Mouse (Mus musculus) MEL (cell line): ENCODE measurements around the gene Nqo2. TPM values are rescaled to one million over a fixed set of nuclear protein-coding genes. Genes with fewer than 3 reads are reported as not detected.
A peak's percentile ranks its signal among the peaks of the same experiment; 100 is the strongest.

Experiments
- DNase-seq: peaks from one replicate; pipeline ENCODE4 v3.0.0; 2011; ENCODE audit warnings: low read depth, low spot score
- H3K27ac ChIP-seq: 2 replicates; pipeline ENCODE4 v1.5.1; 2012; ENCODE audit warnings: low read depth, mild to moderate bottlenecking, control low read depth, low read length, moderate library complexity; ENCODE audit not compliant: control insufficient read depth
- H3K27me3 ChIP-seq, 2 experiments: fragments of 150-350 bp in 1 of 2; sonication (generic) in 1 of 2; 2 replicates each; pipeline ENCODE4 v1.6.1; 2012; ENCODE audit warnings: low read length in 2 of 2, mild to moderate bottlenecking in 2 of 2, improper control_type of control experiment in 1 of 2, moderate library complexity in 1 of 2; ENCODE audit not compliant: insufficient read depth in 2 of 2, control insufficient read depth in 1 of 2
- H3K36me3 ChIP-seq, 2 experiments: 2 replicates each; pipeline ENCODE4 v1.6.1; 2012 to 2014; ENCODE audit warnings: low read length in 2 of 2, improper control_type of control experiment in 1 of 2, inconsistent platforms in 1 of 2, mild to moderate bottlenecking in 1 of 2; ENCODE audit not compliant: insufficient read depth in 2 of 2, control insufficient read depth in 1 of 2
- H3K4me1 ChIP-seq, 2 experiments: fragments of 150-350 bp in 1 of 2; sonication (generic) in 1 of 2; 2 replicates each; pipeline ENCODE4 v1.6.1; 2012; ENCODE audit warnings: low read length in 2 of 2, improper control_type of control experiment in 1 of 2, mild to moderate bottlenecking in 1 of 2; ENCODE audit not compliant: insufficient read depth in 2 of 2, control insufficient read depth in 1 of 2
- H3K4me3 ChIP-seq, 2 experiments: fragments of 150-350 bp in 1 of 2; sonication (generic) in 1 of 2; 2 replicates each; pipeline ENCODE4 v1.5.1; 2012; ENCODE audit warnings: low read depth in 2 of 2, low read length in 2 of 2, mild to moderate bottlenecking in 2 of 2, moderate library complexity in 2 of 2, control low read depth in 1 of 2, improper control_type of control experiment in 1 of 2; ENCODE audit not compliant: control insufficient read depth in 1 of 2, insufficient read depth in 1 of 2
- H3K79me2 ChIP-seq: 2 replicates; pipeline ENCODE4 v1.6.1; 2012; ENCODE audit warnings: mild to moderate bottlenecking, low read length, moderate library complexity; ENCODE audit not compliant: control insufficient read depth, poor library complexity, insufficient read depth
- H3K9ac ChIP-seq: 2 replicates; pipeline ENCODE4 v1.6.1; 2012; ENCODE audit warnings: low read depth, mild to moderate bottlenecking, control low read depth, low read length, moderate library complexity; ENCODE audit not compliant: control insufficient read depth, poor library complexity, severe bottlenecking
- H3K9me3 ChIP-seq: fragments of 150-350 bp; sonication (generic); replicated peaks from 2 replicates; pipeline ENCODE4 v1.6.1; 2012; ENCODE audit warnings: mild to moderate bottlenecking, low read length, improper control_type of control experiment, moderate library complexity; ENCODE audit not compliant: insufficient read depth
- BHLHE40 ChIP-seq: IDR thresholded peaks from 2 replicates; pipeline ENCODE4 v1.6.1; 2012; ENCODE audit warnings: low read depth, mild to moderate bottlenecking, inconsistent platforms, low read length, improper control_type of control experiment, borderline replicate concordance
- CHD2 ChIP-seq: IDR thresholded peaks from 2 replicates; pipeline ENCODE4 v1.6.1; 2011; ENCODE audit warnings: low read length, improper control_type of control experiment
- CTCF ChIP-seq, 3 experiments: IDR thresholded peaks in 2 of 3; conservative IDR thresholded peaks in 1 of 3; 2 replicates each; pipeline ENCODE4 v1.5.1; 2011 to 2012; ENCODE audit warnings: low read length in 3 of 3, low read depth in 2 of 3, mild to moderate bottlenecking in 2 of 3, improper control_type of control experiment in 1 of 3, inconsistent platforms in 1 of 3, mixed read lengths in 1 of 3, moderate library complexity in 1 of 3; ENCODE audit not compliant: control insufficient read depth in 1 of 3, insufficient read depth in 1 of 3, poor library complexity in 1 of 3, severe bottlenecking in 1 of 3
- E2F4 ChIP-seq: IDR thresholded peaks from 2 replicates; pipeline ENCODE4 v1.6.1; 2011; ENCODE audit warnings: low read depth, low read length, improper control_type of control experiment, borderline replicate concordance
- ETS1 ChIP-seq: IDR thresholded peaks from 2 replicates; pipeline ENCODE4 v1.6.1; 2012; ENCODE audit warnings: low read depth, mild to moderate bottlenecking, inconsistent platforms, low read length, improper control_type of control experiment, moderate library complexity
- GABPA ChIP-seq: IDR thresholded peaks from 2 replicates; pipeline ENCODE4 v1.6.1; 2012; ENCODE audit warnings: low read depth, mild to moderate bottlenecking, inconsistent platforms, low read length, improper control_type of control experiment, moderate library complexity
- GATA1 ChIP-seq: IDR thresholded peaks from 2 replicates; pipeline ENCODE4 v1.6.1; 2011; ENCODE audit warnings: low read depth, low read length, improper control_type of control experiment
- HCFC1 ChIP-seq: IDR thresholded peaks from 2 replicates; pipeline ENCODE4 v1.6.1; 2012; ENCODE audit warnings: low read depth, mild to moderate bottlenecking, inconsistent platforms, low read length, improper control_type of control experiment, moderate library complexity
- JUND ChIP-seq: IDR thresholded peaks from 2 replicates; pipeline ENCODE4 v1.6.1; 2011; ENCODE audit warnings: low read depth, mild to moderate bottlenecking, improper control_type of control experiment, low read length
- KAT2A ChIP-seq: conservative IDR thresholded peaks from 2 replicates; pipeline ENCODE4 v1.6.1; 2012; ENCODE audit warnings: low read depth, low read length, improper control_type of control experiment, inconsistent platforms
- MAFK ChIP-seq: IDR thresholded peaks from 2 replicates; pipeline ENCODE4 v1.6.1; 2011; ENCODE audit warnings: low read depth, mild to moderate bottlenecking, low read length, improper control_type of control experiment, borderline replicate concordance
- MAX ChIP-seq: IDR thresholded peaks from 2 replicates; pipeline ENCODE4 v1.6.1; 2011; ENCODE audit warnings: low read length, improper control_type of control experiment
- MAZ ChIP-seq: IDR thresholded peaks from 2 replicates; pipeline ENCODE4 v1.6.1; 2012; ENCODE audit warnings: low read depth, mild to moderate bottlenecking, inconsistent platforms, low read length, improper control_type of control experiment
- MEF2A ChIP-seq: IDR thresholded peaks from 2 replicates; pipeline ENCODE4 v1.6.1; 2014; ENCODE audit warnings: low read depth, mild to moderate bottlenecking, inconsistent platforms, low read length, improper control_type of control experiment; ENCODE audit not compliant: poor library complexity, insufficient replicate concordance, severe bottlenecking; ENCODE audit errors: extremely low read depth
- MXI1 ChIP-seq: IDR thresholded peaks from 2 replicates; pipeline ENCODE4 v1.6.1; 2011; ENCODE audit warnings: mild to moderate bottlenecking, low read depth, low read length, improper control_type of control experiment
- MYB ChIP-seq: IDR thresholded peaks from 2 replicates; pipeline ENCODE4 v1.6.1; 2011; ENCODE audit warnings: mild to moderate bottlenecking, low read depth, low read length, improper control_type of control experiment
- MYC ChIP-seq: IDR thresholded peaks from 2 replicates; pipeline ENCODE4 v1.6.1; 2011; ENCODE audit warnings: low read depth, mild to moderate bottlenecking, low read length, improper control_type of control experiment, moderate library complexity
- NELFE ChIP-seq: IDR thresholded peaks from 2 replicates; pipeline ENCODE4 v1.6.1; 2011; ENCODE audit warnings: low read depth, low read length, improper control_type of control experiment
- NRF1 ChIP-seq: IDR thresholded peaks from 2 replicates; pipeline ENCODE4 v1.6.1; 2014; ENCODE audit warnings: low read depth, mild to moderate bottlenecking, inconsistent platforms, low read length, improper control_type of control experiment, moderate library complexity; ENCODE audit not compliant: poor library complexity, insufficient read depth, severe bottlenecking
- POLR2A ChIP-seq, 2 experiments: IDR thresholded peaks; 2 replicates each; pipeline ENCODE4 v1.6.1; 2011 to 2012; ENCODE audit warnings: low read length in 2 of 2, mild to moderate bottlenecking in 2 of 2, control low read depth in 1 of 2, improper control_type of control experiment in 1 of 2, low read depth in 1 of 2, moderate library complexity in 1 of 2; ENCODE audit not compliant: control insufficient read depth in 1 of 2, insufficient read depth in 1 of 2, poor library complexity in 1 of 2
- POLR2AphosphoS2 ChIP-seq: IDR thresholded peaks from 2 replicates; pipeline ENCODE4 v1.6.1; 2011; ENCODE audit warnings: low read length, improper control_type of control experiment
- POLR2AphosphoS5 ChIP-seq: IDR thresholded peaks from 2 replicates; pipeline ENCODE4 v1.6.1; 2012; ENCODE audit warnings: low read depth, borderline replicate concordance, mild to moderate bottlenecking, inconsistent platforms, low read length, moderate library complexity, mixed read lengths
- RAD21 ChIP-seq: IDR thresholded peaks from 2 replicates; pipeline ENCODE4 v1.6.1; 2011; ENCODE audit warnings: mild to moderate bottlenecking, low read depth, low read length, improper control_type of control experiment
- RCOR1 ChIP-seq: IDR thresholded peaks from 2 replicates; pipeline ENCODE4 v1.6.1; 2012; ENCODE audit warnings: low read depth, mild to moderate bottlenecking, inconsistent platforms, low read length, improper control_type of control experiment
- SIN3A ChIP-seq: IDR thresholded peaks from 2 replicates; pipeline ENCODE4 v1.6.1; 2012; ENCODE audit warnings: low read length, improper control_type of control experiment, inconsistent platforms
- SMC3 ChIP-seq: IDR thresholded peaks from 2 replicates; pipeline ENCODE4 v1.6.1; 2011; ENCODE audit warnings: low read depth, low read length, improper control_type of control experiment
- TAL1 ChIP-seq: IDR thresholded peaks from 2 replicates; pipeline ENCODE4 v1.6.1; 2012; ENCODE audit warnings: mild to moderate bottlenecking, inconsistent platforms, low read length, moderate library complexity, mixed read lengths
- UBTF ChIP-seq: IDR thresholded peaks from 2 replicates; pipeline ENCODE4 v1.6.1; 2012; ENCODE audit warnings: low read depth, mild to moderate bottlenecking, inconsistent platforms, low read length, improper control_type of control experiment, moderate library complexity, borderline replicate concordance; ENCODE audit not compliant: insufficient read depth
- USF1 ChIP-seq: IDR thresholded peaks from 2 replicates; pipeline ENCODE4 v1.6.1; 2014; ENCODE audit warnings: low read depth, mild to moderate bottlenecking, inconsistent platforms, low read length, improper control_type of control experiment, moderate library complexity
- USF2 ChIP-seq, 2 experiments: IDR thresholded peaks; 2 replicates each; pipeline ENCODE4 v1.6.1; 2011 to 2012; ENCODE audit warnings: improper control_type of control experiment in 2 of 2, low read length in 2 of 2, borderline replicate concordance in 1 of 2, inconsistent platforms in 1 of 2, low read depth in 1 of 2, mild to moderate bottlenecking in 1 of 2; ENCODE audit not compliant: insufficient read depth in 1 of 2
- ZC3H11A ChIP-seq: IDR thresholded peaks from 2 replicates; pipeline ENCODE4 v1.6.1; 2012; ENCODE audit warnings: low read depth, mild to moderate bottlenecking, inconsistent platforms, low read length, improper control_type of control experiment
- ZKSCAN1 ChIP-seq: IDR thresholded peaks from 2 replicates; pipeline ENCODE4 v1.6.1; 2012; ENCODE audit warnings: low read depth, mild to moderate bottlenecking, inconsistent platforms, low read length, improper control_type of control experiment, moderate library complexity
- ZMIZ1 ChIP-seq: IDR thresholded peaks from 2 replicates; pipeline ENCODE4 v1.6.1; 2012; ENCODE audit warnings: low read depth, mild to moderate bottlenecking, inconsistent platforms, low read length, improper control_type of control experiment, moderate library complexity
- ZNF384 ChIP-seq: IDR thresholded peaks from 2 replicates; pipeline ENCODE4 v1.6.1; 2012; ENCODE audit warnings: low read depth, mild to moderate bottlenecking, inconsistent platforms, low read length, improper control_type of control experiment
- polyA plus RNA-seq, 2 experiments: library from polyadenylated mRNA; stranded (reverse) in 1 of 2; unstranded in 1 of 2; fragments of >175 nt in 1 of 2; fragments of >200 nt in 1 of 2; gene quantifications; 2 replicates each; pipeline versions ENCODE4 v1.2.1 to v1.2.4; 2012; ENCODE audit warnings: low replicate concordance in 2 of 2, low read depth in 1 of 2; ENCODE audit not compliant: insufficient read length in 2 of 2, insufficient read depth in 1 of 2, missing spikeins in 1 of 2
- total RNA-seq: library from RNA; depleted of rRNA; stranded (reverse); fragments of 300-350 nt; gene quantifications from 2 replicates; pipeline ENCODE4 v1.2.3, GENCODE M21; 2012; rRNA removed

Gene Nqo2
- total RNA-seq = 3.0 and 3.7 TPM in 2 replicates
- polyA plus RNA-seq = 1 to 10 TPM in 1 of 2 experiments, not detected in 1; 7.6 TPM

DNA sequence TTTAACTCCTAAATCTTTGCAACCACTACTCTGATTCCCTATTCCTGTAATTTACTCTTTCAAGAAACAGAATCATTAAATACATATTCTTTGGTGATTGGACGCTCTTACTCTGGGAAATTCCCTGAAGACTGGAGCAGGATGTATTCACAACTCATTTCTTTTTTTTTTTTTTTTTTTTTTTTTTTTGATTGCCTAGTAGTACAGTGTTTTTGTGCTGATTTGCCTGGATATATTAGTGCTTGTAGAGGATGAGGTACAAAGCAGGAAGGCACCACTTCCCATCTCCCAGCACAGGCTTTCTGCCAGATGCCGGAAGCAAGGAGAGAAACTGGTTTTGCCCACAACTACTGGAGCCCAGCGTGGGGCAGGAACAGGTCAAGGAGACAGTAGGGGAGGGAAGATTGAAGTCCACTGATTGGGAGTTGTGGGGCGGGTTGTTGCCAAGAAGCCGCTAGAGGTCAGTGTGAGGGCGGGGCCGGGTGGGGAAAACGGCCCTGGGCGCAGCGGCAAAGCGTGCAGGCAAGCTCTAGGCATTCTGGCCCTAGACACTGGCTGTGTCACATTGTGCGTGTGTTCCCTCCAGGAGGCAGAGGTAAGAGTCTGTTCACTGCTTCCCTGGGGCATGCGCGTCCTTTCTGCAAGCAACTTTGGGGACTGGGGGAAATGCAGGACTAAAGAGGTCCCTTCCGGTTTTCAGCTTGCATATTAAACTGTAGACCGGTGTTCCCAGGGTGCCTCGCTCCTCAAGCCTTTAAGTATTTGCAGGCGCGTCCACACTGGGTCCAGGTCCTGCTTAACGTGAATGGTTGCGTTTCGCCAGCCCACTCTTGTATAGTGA is at the start of gene Nqo2:
Nqo2 (plus strand) TSS at position 482 of the 841 bp plus-strand sequence.
- peak within 1 kb of the TSS; percentile 87 for H3K9ac ChIP-seq
- H3K4me3 ChIP-seq = peak within 1 kb of the TSS; percentile 80 to 87
- peak within 1 kb of the TSS; percentile 90 for H3K27ac ChIP-seq
- TF ChIP-seq HCFC1 (peak; percentile 72), MYC (no peak), TAL1 (no peak), MXI1 (no peak; the same call in 1 of the 2 replicates), JUND (no peak), ZNF384 (peak; percentile 60; the same call in 1 of the 2 replicates), MYB (no peak), SMC3 (no peak), ZC3H11A (no peak), NRF1 (peak; percentile 71), ETS1 (0 out of 2 replicates have a peak, but pooled peaks have one; percentile 14), NELFE (peak; percentile 70), MAX (no peak), RAD21 (no peak), USF2 (IDR thresholded peaks at IDR 0.05; ENCODE audit: borderline replicate concordance in 1 of 2, insufficient read depth in 1 of 2, low read depth in 1 of 2, low read length in 2 of 2) (no peak), MAZ (peak; percentile 69), E2F4 (no peak; the same call in 1 of the 2 replicates), SIN3A (no peak; the same call in 1 of the 2 replicates), POLR2AphosphoS2 (peak; percentile 56; the same call in 1 of the 2 replicates), UBTF (no peak), RCOR1 (0 out of 2 replicates have a peak, but pooled peaks have one; percentile 7), POLR2AphosphoS5 (no peak), BHLHE40 (no peak), MEF2A (no peak), CTCF (IDR thresholded peaks at IDR 0.05 in 2 of 3, conservative IDR thresholded peaks at IDR 0.05 in 1 of 3; ENCODE audit: control insufficient read depth in 1 of 3, insufficient read depth in 1 of 3, low read depth in 2 of 3, low read length in 3 of 3, poor library complexity in 1 of 3, severe bottlenecking in 1 of 3) (peak in 2 of 3 experiments; percentile 39 to 67; a peak in 4 of 6 replicates), ZKSCAN1 (no peak), GABPA (no peak), KAT2A (no peak; the same call in 1 of the 2 replicates), CHD2 (no peak), GATA1 (no peak), POLR2A (IDR thresholded peaks at IDR 0.05; ENCODE audit: control insufficient read depth in 1 of 2, insufficient read depth in 1 of 2, low read depth in 1 of 2, low read length in 2 of 2, poor library complexity in 1 of 2) (peak; percentile 46 to 81; a peak in 2 of 4 replicates), MAFK (no peak), ZMIZ1 (peak; percentile 50; the same call in 1 of the 2 replicates), USF1 (no peak)

More for the DNA sequence above, at the start of gene Nqo2:
- Histone ChIP-seq H3K36me3 (peaks cover 0 to 7% of the 10 kb centered on the region in 2 experiments; a peak in 2 of 4 replicates), H3K27me3 (no peaks in the 10 kb centered on the region), H3K79me2 (no peaks in the 10 kb centered on the region; the same call in 1 of the 2 replicates), H3K9me3 (no peaks in the 10 kb centered on the region), H3K4me1 (peaks cover 6 to 10% of the 10 kb centered on the region in 2 experiments)
- DNase-seq = peak; percentile 92
